Mouse (Mus musculus): ENCODE results near the gene Zfp639. TPM values are rescaled to one million over a fixed set of nuclear protein-coding genes. Genes with fewer than 3 reads are reported as not detected.

Zfp639 gene
- polyA plus RNA-seq (2012) = 4.0 and 5.2 TPM in 2 replicates

GRCm38 (mm10) chr3:32509496-32510374, at the start of gene Zfp639:
Gene Zfp639 (plus strand): TSS chr3:32510259.

DNA sequence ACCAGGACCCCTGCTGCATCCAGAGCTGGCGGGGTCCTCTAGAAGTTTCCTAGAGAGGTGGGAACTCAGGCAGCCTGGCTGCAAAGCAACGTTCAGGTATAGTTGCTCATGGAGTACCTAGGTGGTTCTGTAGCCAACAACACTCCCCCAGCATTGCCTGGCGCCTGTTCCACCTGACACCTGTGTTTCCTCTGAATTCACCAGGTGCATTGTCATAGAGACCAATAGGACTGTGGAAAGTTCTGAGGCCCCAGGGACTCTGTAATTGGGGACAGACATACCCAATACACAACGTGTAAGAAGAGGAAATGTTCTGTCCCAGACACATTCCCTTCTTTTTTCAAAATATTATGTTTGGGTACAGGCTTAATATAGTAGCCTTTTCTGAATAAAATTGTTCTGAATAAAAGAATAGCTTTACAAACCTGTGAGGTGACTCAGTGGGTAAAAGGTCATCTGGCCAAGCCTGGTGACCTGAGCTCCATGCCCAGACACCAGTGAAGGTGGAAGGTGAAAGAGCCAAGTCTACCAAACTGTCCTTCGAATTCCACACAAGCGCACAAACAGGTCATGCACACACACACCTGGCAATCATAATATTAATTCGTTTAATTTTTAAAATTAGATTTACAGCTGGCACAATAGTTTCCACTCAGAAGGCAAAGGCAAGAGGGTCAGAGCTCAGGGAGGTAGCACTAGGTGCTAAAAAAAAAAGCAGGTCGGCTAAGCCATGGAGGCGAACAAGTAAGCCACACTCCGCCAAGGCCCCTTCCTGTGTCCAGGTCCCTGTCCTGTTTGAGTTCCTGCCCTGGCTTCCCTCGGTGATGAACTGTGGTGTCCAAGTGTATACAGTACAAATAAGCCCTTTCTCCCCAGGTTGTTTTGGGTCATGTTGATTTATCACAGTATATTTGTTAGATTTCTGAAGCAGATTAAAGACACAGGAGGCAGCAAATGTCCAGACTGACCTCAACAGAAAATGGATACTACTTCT, 17.7 kb upstream of the Zfp639 start, which contains the start of gene Kcnmb3:
Gene Kcnmb3, minus strand, starts transcription at position 135 of the 994 bp plus-strand sequence.

DNA sequence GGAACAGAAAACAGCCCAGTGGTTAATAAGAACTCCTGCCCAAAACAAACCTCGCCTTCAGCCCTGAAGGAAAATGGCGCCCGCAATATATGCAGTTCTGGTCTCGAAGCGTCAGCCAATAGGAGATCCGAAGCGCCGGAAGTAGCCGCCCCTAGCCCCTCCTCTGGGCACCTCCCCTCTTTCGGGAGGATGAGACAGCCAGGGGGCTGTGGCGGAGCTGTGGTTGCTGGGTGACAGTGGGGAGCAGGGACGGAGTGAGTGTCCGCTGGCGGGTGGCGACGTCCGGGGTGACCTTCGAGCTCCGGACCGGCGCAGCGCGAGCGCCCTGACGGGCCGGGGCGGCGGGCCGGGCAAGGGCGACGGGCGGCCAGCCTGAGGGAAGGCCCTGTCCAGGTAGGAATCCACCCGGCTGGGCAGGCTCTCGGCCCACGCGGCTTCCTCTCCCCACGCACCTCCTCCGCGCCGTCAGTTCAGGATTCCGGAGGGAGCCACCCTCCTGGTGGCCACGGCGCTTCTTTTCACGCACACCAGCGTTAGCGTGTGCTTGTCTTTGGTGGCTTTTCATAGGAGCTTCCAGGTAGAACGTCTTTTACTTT, 19.3 kb downstream of the Zfp639 start, which contains the start of gene Mfn1:
Gene Mfn1, plus strand, starts transcription at position 163 of the 596 bp plus-strand sequence.

Other genes with a start within 250 kb of the Zfp639 start
- gene Zmat3, start 144.2 kb upstream of the Zfp639 start, polyA plus RNA-seq (2012) = 0.75 and 1.3 TPM in 2 replicates
- 2.2 and 2.3 TPM in 2 replicates for gene Pik3ca, start 112.6 kb upstream of the Zfp639 start, polyA plus RNA-seq (2012)
- not detected in 2 replicates for gene Kcnmb3, start 18.0 kb upstream of the Zfp639 start, polyA plus RNA-seq (2012)
- 4.1 and 6.7 TPM in 2 replicates for gene Mfn1, start 19.2 kb downstream of the Zfp639 start, polyA plus RNA-seq (2012)
- 7.4 and 7.8 TPM in 2 replicates for gene Gnb4, start 106.3 kb downstream of the Zfp639 start, polyA plus RNA-seq (2012)
- 19.6 and 21.4 TPM in 2 replicates for gene Actl6a, start 196.0 kb downstream of the Zfp639 start, polyA plus RNA-seq (2012)
- gene Ndufb5, start 226.7 kb downstream of the Zfp639 start, polyA plus RNA-seq (2012) = 48.5 and 55.0 TPM in 2 replicates
- gene Mrpl47, start 227.3 kb downstream of the Zfp639 start, polyA plus RNA-seq (2012) = 1.3 and 1.9 TPM in 2 replicates